Comparison of ENCODE assay signal across 11 mouse cellular contexts in genomic region chr13:94328063-94328462, GRCm38 (mm10). TPM values are rescaled to one million over a fixed set of nuclear protein-coding genes. Genes with fewer than 3 reads are reported as not detected.
DNase-seq lines count a peak whose midpoint lies in the region; ATAC-seq lines count a peak whose summit lies in the region.
"Had no signal": no experiment of that assay in that cellular context is flagged by ENCODE, and none has a peak within 500 bp of the region (broad histone marks: within the 10 kb centered on the region; RNA-seq: fewer than 3 reads in every experiment).

No protein-coding gene starts in this region.

- H3K4me1 ChIP-seq in embryonic facial prominence, embryonic 10.5 days: 0 out of 2 replicates have a peak, but pooled peaks cover 5% of the 10 kb centered on the region
- H3K4me1 ChIP-seq in kidney, embryonic 16.5 days (ENCODE audit: insufficient read depth, low read length): no peaks in the 10 kb centered on the region
- H3K4me1 ChIP-seq in hindbrain, embryonic 11.5 days (replicated peaks; ENCODE audit: control insufficient read depth, insufficient read depth, low read length): no peaks in the 10 kb centered on the region
- H3K4me1 ChIP-seq: embryonic facial prominence, embryonic 15.5 days; lung, embryonic 15.5 days had no signal

- H3K9ac ChIP-seq in kidney, embryonic 16.5 days (replicated peaks; ENCODE audit: low read length): no peak overlapping the region
- H3K9ac ChIP-seq in hindbrain, embryonic 11.5 days (ENCODE audit: low read depth, low read length): no peak overlapping the region
- H3K9ac ChIP-seq: embryonic facial prominence, embryonic 15.5 days; hindbrain, embryonic 14.5 days; lung, embryonic 15.5 days had no signal

- H3K27ac ChIP-seq in embryonic facial prominence, embryonic 10.5 days (replicated peaks): peak overlapping the region; percentile 45; the same call in 1 of the 2 replicates
- peak overlapping the region; percentile 77 for H3K27ac ChIP-seq in kidney, embryonic 16.5 days (ENCODE audit: low read length)
- no peak overlapping the region for H3K27ac ChIP-seq in hindbrain, embryonic 11.5 days (ENCODE audit: low read depth, low read length)
- H3K27ac ChIP-seq: embryonic facial prominence, embryonic 15.5 days; hindbrain, embryonic 14.5 days; lung, embryonic 15.5 days had no signal

- WGBS in embryonic facial prominence, embryonic 10.5 days: 64% methylated on average over 3 of the region's 3 CpGs
- 55% methylated on average over 3 of the region's 3 CpGs for WGBS in kidney, embryonic 16.5 days
- 69% methylated on average over 3 of the region's 3 CpGs for WGBS in hindbrain, embryonic 11.5 days

- no peaks in the 10 kb centered on the region for H3K36me3 ChIP-seq in embryonic facial prominence, embryonic 10.5 days (replicated peaks)
- no peaks in the 10 kb centered on the region for H3K36me3 ChIP-seq in kidney, embryonic 16.5 days (ENCODE audit: insufficient read depth, low read length)
- H3K36me3 ChIP-seq in hindbrain, embryonic 11.5 days (ENCODE audit: control insufficient read depth, insufficient read depth, low read length): no peaks in the 10 kb centered on the region
- H3K36me3 ChIP-seq: embryonic facial prominence, embryonic 15.5 days; lung, embryonic 15.5 days had no signal

- no peak overlapping the region for H3K4me2 ChIP-seq in kidney, embryonic 16.5 days (replicated peaks; ENCODE audit: low read depth, low read length)
- H3K4me2 ChIP-seq in hindbrain, embryonic 11.5 days (replicated peaks; ENCODE audit: low read depth, low read length): no peak overlapping the region
- H3K4me2 ChIP-seq: embryonic facial prominence, embryonic 15.5 days; hindbrain, embryonic 14.5 days; lung, embryonic 15.5 days had no signal

- ATAC-seq in kidney, embryonic 16.5 days (ENCODE audit: low FRiP score, low TSS enrichment): peak; percentile 59
- no peak for ATAC-seq in monocyte, adult 5-6 weeks (replicated peaks; ENCODE audit: insufficient number of reproducible peaks, low FRiP score, low TSS enrichment, poor library complexity, severe bottlenecking)
- ATAC-seq in hindbrain, embryonic 11.5 days (ENCODE audit: low FRiP score): no peak

- no peak overlapping the region for H3K4me3 ChIP-seq in embryonic facial prominence, embryonic 10.5 days
- H3K4me3 ChIP-seq in kidney, embryonic 16.5 days (ENCODE audit: low read length): no peak overlapping the region
- no peak overlapping the region for H3K4me3 ChIP-seq in hindbrain, embryonic 11.5 days (ENCODE audit: low read depth, low read length)
- H3K4me3 ChIP-seq: embryonic facial prominence, embryonic 15.5 days; lung, embryonic 15.5 days had no signal

- no peaks in the 10 kb centered on the region for H3K27me3 ChIP-seq in embryonic facial prominence, embryonic 10.5 days (replicated peaks; ENCODE audit: low read depth, poor library complexity, severe bottlenecking)
- no peaks in the 10 kb centered on the region for H3K27me3 ChIP-seq in kidney, embryonic 16.5 days (ENCODE audit: insufficient read depth, low read length)
- no peaks in the 10 kb centered on the region for H3K27me3 ChIP-seq in hindbrain, embryonic 11.5 days (ENCODE audit: control insufficient read depth, insufficient read depth, low read length)
- H3K27me3 ChIP-seq: embryonic facial prominence, embryonic 15.5 days; lung, embryonic 15.5 days had no signal

- DNase-seq in urinary bladder, postnatal 14 days (ENCODE audit: low spot score): peak; percentile 38
- no peak for DNase-seq in urinary bladder, adult 2 months (ENCODE audit: low spot score)
- DNase-seq in embryonic facial prominence, embryonic 10.5 days (ENCODE audit: low spot score): peak; percentile 17
- DNase-seq in yolk sac, embryonic 10.5 days (ENCODE audit: low spot score): peak; percentile 14
- no peak for DNase-seq in hindbrain, embryonic 11.5 days (ENCODE audit: low spot score)
- no peak for DNase-seq in spleen, postnatal 10 days (ENCODE audit: low spot score in 2 of 2)

- H3K9me3 ChIP-seq in embryonic facial prominence, embryonic 10.5 days: 0 out of 2 replicates have a peak, but pooled peaks cover 4% of the 10 kb centered on the region
- peaks cover 9% of the 10 kb centered on the region for H3K9me3 ChIP-seq in kidney, embryonic 16.5 days (ENCODE audit: low read length)
- H3K9me3 ChIP-seq in hindbrain, embryonic 11.5 days (ENCODE audit: control insufficient read depth, low read length): no peaks in the 10 kb centered on the region
- H3K9me3 ChIP-seq: embryonic facial prominence, embryonic 15.5 days; lung, embryonic 15.5 days had no signal

RNA-seq across cellular contexts. Expression of gene Ap3b1, which starts 30.7 kb away (rescaled TPM):
- 48.0 and 63.8 TPM in 2 replicates for polyA plus RNA-seq in urinary bladder, adult 2 months (2012; rRNA removed)
- 35.8 and 37.7 TPM in 2 replicates for polyA plus RNA-seq in embryonic facial prominence, embryonic 10.5 days (2016; fragmentation: Nextera tagmentation; extraction: Ambion mirVana)
- polyA plus RNA-seq in kidney, embryonic 16.5 days (2015; fragmentation: Nextera tagmentation; extraction: Ambion mirVana): 48.4 and 48.6 TPM in 2 replicates
- total RNA-seq in monocyte, adult 5-6 weeks (2017): 89.3 to 127 TPM (median 95.5 TPM) in 3 replicates
- polyA plus RNA-seq in hindbrain, embryonic 11.5 days (2014; fragmentation: Nextera tagmentation; extraction: Ambion mirVana): 38.9 and 40.9 TPM in 2 replicates

RNA-seq across cellular contexts. Expression of gene Scamp1, which starts 42.4 kb away (rescaled TPM):
- polyA plus RNA-seq in urinary bladder, adult 2 months (2012; rRNA removed): 36.3 and 39.0 TPM in 2 replicates
- 24.6 and 27.6 TPM in 2 replicates for polyA plus RNA-seq in embryonic facial prominence, embryonic 10.5 days (2016; fragmentation: Nextera tagmentation; extraction: Ambion mirVana)
- 37.9 and 39.5 TPM in 2 replicates for polyA plus RNA-seq in kidney, embryonic 16.5 days (2015; fragmentation: Nextera tagmentation; extraction: Ambion mirVana)
- 3.4 to 4.2 TPM (median 4.1 TPM) in 3 replicates for total RNA-seq in monocyte, adult 5-6 weeks (2017)
- 45.1 and 49.6 TPM in 2 replicates for polyA plus RNA-seq in hindbrain, embryonic 11.5 days (2014; fragmentation: Nextera tagmentation; extraction: Ambion mirVana)

Comparison
In these comparisons a context has a peak if more than half of its experiments do, and no peak if none do; other contexts are left out.
1. DNase-seq: peak in urinary bladder, postnatal 14 days (single experiment), embryonic facial prominence, embryonic 10.5 days (single experiment) and yolk sac, embryonic 10.5 days (single experiment); none in urinary bladder, adult 2 months (single experiment), hindbrain, embryonic 11.5 days (single experiment) and spleen, postnatal 10 days (0 of 2).